Mouse (Mus musculus): Measurements from ENCODE around the gene Cpeb4. TPM values are rescaled to one million over a fixed set of nuclear protein-coding genes. Genes with fewer than 3 reads are reported as not detected.

Cpeb4 gene
- polyA plus RNA-seq, 1 experiment from 2014 or later = 2.5 TPM

DNA sequence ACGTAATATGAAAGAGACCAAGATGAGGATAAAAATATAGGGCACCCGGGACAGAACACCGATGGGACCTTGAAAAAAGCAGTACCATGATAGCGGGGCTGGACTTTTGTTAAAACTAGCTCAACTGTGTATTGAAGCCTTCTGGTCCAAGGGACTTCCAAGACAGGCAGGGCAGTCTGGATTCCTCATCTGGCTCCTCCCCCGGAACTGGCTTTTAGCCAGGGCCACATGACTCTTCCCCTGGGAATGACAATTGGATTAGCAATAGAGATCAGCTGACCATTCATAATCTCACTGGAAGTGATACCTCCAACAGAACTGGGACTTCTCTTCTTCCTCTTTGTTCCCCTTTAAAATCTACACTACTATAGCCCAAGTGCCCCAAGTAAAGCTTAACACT is 21.0 kb upstream of the Cpeb4 start:
- H3K27me3 ChIP-seq (ENCODE audit: poor library complexity, severe bottlenecking) = no peaks in the 10 kb centered on the region
- no peak overlapping the region for H3K4me3 ChIP-seq
- DNase-seq (ENCODE audit: extremely low spot score, low spot score) = no peak
- peaks cover 48% of the 10 kb centered on the region for H3K4me1 ChIP-seq
- WGBS = 82% methylated on average over 5 of the region's 5 CpGs
- H3K36me3 ChIP-seq (replicated peaks) = no peaks in the 10 kb centered on the region
- no peak overlapping the region for H3K27ac ChIP-seq
- no peaks in the 10 kb centered on the region for H3K9me3 ChIP-seq

DNA sequence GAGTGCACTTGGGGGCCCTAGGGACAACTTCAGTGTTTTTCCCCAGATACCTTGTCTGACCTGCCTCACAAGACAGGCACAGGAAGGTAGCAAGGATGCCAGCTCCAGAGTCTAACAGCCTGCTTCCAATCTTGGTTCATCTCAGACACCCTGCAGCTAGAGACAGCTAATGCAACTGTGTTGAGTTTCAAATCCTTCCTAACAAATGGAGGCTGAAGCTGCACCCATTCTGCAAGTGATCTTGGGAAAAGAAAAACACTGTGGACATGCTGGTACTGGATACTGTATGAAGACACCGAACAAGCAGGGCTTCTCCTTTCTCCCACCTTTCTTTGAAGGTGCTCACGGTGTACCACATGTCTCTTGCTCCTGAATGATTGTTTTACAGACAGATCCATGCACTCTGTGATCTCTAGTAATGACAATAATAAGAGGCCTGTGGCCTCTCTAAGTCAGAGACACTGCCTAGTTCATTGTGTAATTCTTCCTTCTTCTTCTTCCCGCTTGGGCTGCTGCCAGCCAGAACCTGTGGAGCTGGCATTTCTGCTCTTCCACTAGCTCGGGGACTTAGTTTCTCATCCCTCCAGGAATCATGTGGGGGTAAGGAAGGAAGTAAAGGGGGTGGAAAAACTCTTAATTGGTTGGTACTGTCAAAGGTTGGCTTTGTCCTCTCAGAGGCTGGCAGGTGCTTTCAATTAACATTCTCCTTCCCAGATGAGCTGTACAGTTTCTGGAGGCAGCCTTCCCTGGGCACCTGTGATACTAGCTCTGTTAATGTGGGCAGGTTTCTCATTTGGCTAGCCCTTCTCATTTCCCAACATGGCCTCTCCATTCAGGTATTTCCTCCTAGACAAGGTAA is 20.1 kb upstream of the Cpeb4 start:
- H3K4me1 ChIP-seq = peaks cover 40% of the 10 kb centered on the region
- H3K36me3 ChIP-seq (replicated peaks) = no peaks in the 10 kb centered on the region
- no peak for DNase-seq (ENCODE audit: extremely low spot score, low spot score)
- no peak overlapping the region for H3K27ac ChIP-seq
- no peaks in the 10 kb centered on the region for H3K9me3 ChIP-seq
- WGBS = 79% methylated on average over 4 of the region's 4 CpGs
- H3K27me3 ChIP-seq (ENCODE audit: poor library complexity, severe bottlenecking) = no peaks in the 10 kb centered on the region
- no peak overlapping the region for H3K4me3 ChIP-seq

- DNase-seq (ENCODE audit: extremely low spot score, low spot score) = peak; percentile 8
- peaks cover 27% of the 10 kb centered on the region for H3K4me1 ChIP-seq
- WGBS = 84% methylated on average over 5 of the region's 5 CpGs
Measured at GRCm38 (mm10) chr11:31854955-31855354, 17.1 kb upstream of the Cpeb4 start.

GRCm38 (mm10) chr11:31857479-31857878 is 14.5 kb upstream of the Cpeb4 start:
- 94% methylated on average over 4 of the region's 4 CpGs for WGBS
- H3K27me3 ChIP-seq (ENCODE audit: poor library complexity, severe bottlenecking) = no peaks in the 10 kb centered on the region
- H3K4me3 ChIP-seq = no peak overlapping the region
- H3K27ac ChIP-seq = no peak overlapping the region
- no peaks in the 10 kb centered on the region for H3K9me3 ChIP-seq
- peaks cover 6% of the 10 kb centered on the region for H3K4me1 ChIP-seq
- no peaks in the 10 kb centered on the region for H3K36me3 ChIP-seq (replicated peaks)
- DNase-seq (ENCODE audit: extremely low spot score, low spot score) = no peak

More at GRCm38 (mm10) chr11:31854955-31855354, 17.1 kb upstream of the Cpeb4 start:
- Histone ChIP-seq H3K27me3 (ENCODE audit: poor library complexity, severe bottlenecking) (no peaks in the 10 kb centered on the region), H3K36me3 (replicated peaks) (no peaks in the 10 kb centered on the region), H3K27ac (no peak overlapping the region), H3K9me3 (no peaks in the 10 kb centered on the region), H3K4me3 (no peak overlapping the region)

DNA sequence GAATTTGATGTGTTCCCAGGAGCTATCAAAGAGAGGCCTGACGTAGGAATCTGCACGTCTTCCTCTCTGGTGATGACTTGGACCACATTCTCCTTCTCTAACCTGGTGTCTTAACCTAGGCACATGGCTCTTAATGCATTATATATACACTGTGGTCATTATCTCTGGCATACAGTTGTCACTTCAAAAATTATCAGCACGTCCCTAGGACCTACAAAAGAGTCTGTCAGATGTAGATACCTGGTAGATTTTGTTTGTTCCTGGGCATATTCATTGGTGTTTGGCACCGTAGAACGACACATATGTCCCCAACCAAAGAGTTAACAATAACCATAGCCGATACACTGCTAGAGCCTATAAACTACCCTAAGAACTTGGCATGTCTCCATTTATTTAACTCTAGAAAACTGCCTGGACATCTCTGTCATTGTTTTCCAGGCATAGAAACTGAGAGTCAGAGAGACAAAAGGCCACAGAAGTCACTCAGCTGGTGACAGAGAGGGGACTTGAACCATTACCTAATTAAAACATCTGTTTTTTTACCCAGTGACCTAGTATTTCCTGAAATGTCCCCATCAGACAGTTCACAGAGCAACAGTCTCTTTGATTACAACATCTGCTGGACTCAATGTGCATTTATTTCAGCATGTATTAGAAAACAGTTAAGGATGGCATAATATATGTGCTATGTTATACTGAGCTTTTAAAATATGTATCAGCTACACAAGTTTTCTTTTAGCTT is 10.7 kb upstream of the Cpeb4 start:
- no peaks in the 10 kb centered on the region for H3K36me3 ChIP-seq (replicated peaks)
- H3K9me3 ChIP-seq = no peaks in the 10 kb centered on the region
- 90% methylated on average over 6 of the region's 6 CpGs for WGBS
- H3K27ac ChIP-seq = no peak overlapping the region
- H3K4me1 ChIP-seq = no peaks in the 10 kb centered on the region
- no peak overlapping the region for H3K4me3 ChIP-seq
- no peaks in the 10 kb centered on the region for H3K27me3 ChIP-seq (ENCODE audit: poor library complexity, severe bottlenecking)
- DNase-seq (ENCODE audit: extremely low spot score, low spot score) = no peak

- 73% methylated on average over 4 of the region's 4 CpGs for WGBS
- H3K36me3 ChIP-seq (replicated peaks) = no peaks in the 10 kb centered on the region
- no peaks in the 10 kb centered on the region for H3K27me3 ChIP-seq (ENCODE audit: poor library complexity, severe bottlenecking)
- no peaks in the 10 kb centered on the region for H3K9me3 ChIP-seq
- DNase-seq (ENCODE audit: extremely low spot score, low spot score) = no peak
- H3K4me3 ChIP-seq = no peak overlapping the region
- H3K4me1 ChIP-seq = peaks cover 23% of the 10 kb centered on the region
- H3K27ac ChIP-seq = no peak overlapping the region
Measured at GRCm38 (mm10) chr11:31867976-31868375, 4.0 kb upstream of the Cpeb4 start.

GRCm38 (mm10) chr11:31870285-31871010 is 1.6 kb upstream of the Cpeb4 start:
- peaks cover 27% of the 10 kb centered on the region for H3K4me1 ChIP-seq
- DNase-seq (ENCODE audit: extremely low spot score, low spot score) = peak; percentile 98
- peak overlapping the region; percentile 96 for H3K27ac ChIP-seq
- WGBS = under 1% methylated on average over 53 of the region's 53 CpGs
- no peaks in the 10 kb centered on the region for H3K27me3 ChIP-seq (ENCODE audit: poor library complexity, severe bottlenecking)
- H3K36me3 ChIP-seq (replicated peaks) = no peaks in the 10 kb centered on the region
- no peaks in the 10 kb centered on the region for H3K9me3 ChIP-seq
- peak overlapping the region; percentile 86 for H3K4me3 ChIP-seq

DNA sequence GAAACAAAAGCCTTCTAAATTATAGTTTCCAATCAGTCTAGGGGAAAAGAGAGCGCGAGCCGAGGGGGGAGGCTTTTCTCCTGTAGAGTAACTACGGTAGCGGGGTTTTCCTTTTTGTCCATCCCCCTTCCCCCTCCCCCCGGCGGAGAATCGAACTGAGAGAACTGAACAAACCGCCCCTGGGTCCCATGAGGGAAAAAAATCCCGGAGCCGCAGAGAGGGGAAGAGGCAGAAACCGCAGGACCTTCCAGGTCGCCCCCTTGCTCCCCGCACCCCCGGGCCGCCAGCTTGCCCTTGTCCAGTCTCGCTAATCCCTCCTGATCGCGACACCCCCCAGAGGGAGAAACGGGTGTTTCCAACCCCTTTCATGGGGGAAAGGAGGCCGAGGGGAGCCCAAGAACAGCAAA is 873 bp upstream of the Cpeb4 start:
- H3K9me3 ChIP-seq = no peaks in the 10 kb centered on the region
- DNase-seq (ENCODE audit: extremely low spot score, low spot score) = peak; percentile 34
- H3K36me3 ChIP-seq (replicated peaks) = no peaks in the 10 kb centered on the region
- WGBS = 0% methylated on average over 20 of the region's 21 CpGs
- peaks cover 27% of the 10 kb centered on the region for H3K4me1 ChIP-seq
- H3K27me3 ChIP-seq (ENCODE audit: poor library complexity, severe bottlenecking) = no peaks in the 10 kb centered on the region
- peak overlapping the region; percentile 96 for H3K27ac ChIP-seq
- peak overlapping the region; percentile 86 for H3K4me3 ChIP-seq

DNA sequence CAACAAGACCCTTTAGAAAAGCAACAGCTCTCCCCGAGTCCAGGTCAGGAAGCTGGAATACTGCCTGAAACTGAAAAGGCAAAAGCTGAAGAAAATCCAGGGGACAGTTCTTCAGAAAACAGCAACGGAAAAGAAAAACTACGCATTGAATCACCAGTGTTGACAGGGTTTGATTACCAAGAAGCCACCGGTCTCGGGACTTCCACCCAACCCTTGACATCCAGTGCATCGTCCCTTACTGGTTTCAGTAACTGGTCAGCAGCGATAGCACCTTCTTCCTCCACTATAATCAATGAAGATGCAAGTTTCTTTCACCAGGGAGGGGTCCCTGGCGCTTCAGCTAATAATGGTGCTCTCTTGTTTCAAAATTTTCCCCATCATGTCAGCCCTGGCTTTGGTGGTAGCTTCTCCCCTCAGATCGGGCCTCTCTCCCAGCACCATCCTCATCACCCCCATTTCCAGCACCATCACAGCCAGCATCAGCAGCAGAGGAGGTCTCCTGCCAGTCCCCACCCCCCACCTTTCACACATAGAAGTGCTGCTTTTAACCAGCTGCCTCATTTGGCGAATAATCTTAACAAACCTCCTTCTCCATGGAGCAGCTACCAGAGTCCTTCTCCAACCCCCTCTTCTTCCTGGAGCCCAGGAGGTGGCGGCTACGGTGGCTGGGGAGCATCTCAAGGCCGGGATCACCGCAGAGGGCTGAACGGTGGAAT is 693 bp downstream of the Cpeb4 start:
- Histone ChIP-seq H3K4me1 (peaks cover 25% of the 10 kb centered on the region), H3K4me3 (peak overlapping the region; percentile 86), H3K36me3 (replicated peaks) (no peaks in the 10 kb centered on the region), H3K9me3 (no peaks in the 10 kb centered on the region), H3K27ac (peak overlapping the region; percentile 53; the same call in 1 of the 2 replicates), H3K27me3 (ENCODE audit: poor library complexity, severe bottlenecking) (no peaks in the 10 kb centered on the region)
- WGBS = 71% methylated on average over 15 of the region's 15 CpGs
- DNase-seq (ENCODE audit: extremely low spot score, low spot score) = no peak

DNA sequence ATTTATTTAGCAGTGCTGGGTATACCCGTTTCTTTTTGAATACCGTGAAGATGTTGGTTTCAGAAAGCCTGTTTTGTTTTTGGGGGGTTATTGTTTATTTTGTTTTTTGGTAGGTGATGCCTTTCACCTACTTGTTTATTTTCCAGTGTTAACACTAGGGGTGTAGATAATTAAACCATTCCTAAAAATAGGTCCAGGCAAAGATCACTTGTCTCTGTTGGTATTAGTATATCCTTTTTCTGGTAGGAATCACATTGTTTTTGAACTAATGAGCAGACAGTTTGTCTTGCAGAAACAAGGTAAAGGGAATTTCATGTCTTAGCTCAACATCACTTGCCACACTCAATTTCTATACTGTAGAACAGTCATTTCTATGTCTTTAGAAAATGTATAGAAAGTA is 2.1 kb downstream of the Cpeb4 start:
- Histone ChIP-seq H3K36me3 (replicated peaks) (no peaks in the 10 kb centered on the region), H3K4me3 (peak overlapping the region; percentile 86; the same call in 1 of the 2 replicates), H3K4me1 (peaks cover 22% of the 10 kb centered on the region), H3K27ac (no peak overlapping the region), H3K27me3 (ENCODE audit: poor library complexity, severe bottlenecking) (no peaks in the 10 kb centered on the region), H3K9me3 (no peaks in the 10 kb centered on the region)
- no peak for DNase-seq (ENCODE audit: extremely low spot score, low spot score)
- 68% methylated on average over 2 of the region's 2 CpGs for WGBS

DNA sequence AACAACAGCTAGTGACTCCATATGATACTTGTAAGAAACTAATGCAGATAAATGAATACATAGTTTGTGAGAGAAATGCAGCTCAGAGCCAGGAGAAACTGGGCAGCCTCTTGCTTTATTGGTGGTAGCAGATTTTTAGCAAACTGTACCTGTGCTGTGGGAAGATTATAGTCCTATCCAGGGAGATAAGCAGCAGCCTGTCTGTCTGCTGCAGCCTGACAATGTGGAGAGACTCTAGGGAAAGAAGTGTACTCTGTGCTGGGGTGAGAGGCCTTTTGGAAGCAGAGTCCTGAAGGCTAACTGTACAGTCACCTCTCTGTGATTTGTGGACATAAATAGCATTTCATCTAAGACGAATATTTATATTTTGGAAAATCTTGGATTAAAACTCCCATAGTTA is 11.7 kb downstream of the Cpeb4 start:
- no peaks in the 10 kb centered on the region for H3K4me1 ChIP-seq
- H3K36me3 ChIP-seq (replicated peaks) = no peaks in the 10 kb centered on the region
- no peak overlapping the region for H3K4me3 ChIP-seq
- no peak overlapping the region for H3K27ac ChIP-seq
- WGBS = 90% methylated on average over 1 of the region's 1 CpGs
- DNase-seq (ENCODE audit: extremely low spot score, low spot score) = no peak
- no peaks in the 10 kb centered on the region for H3K27me3 ChIP-seq (ENCODE audit: poor library complexity, severe bottlenecking)
- H3K9me3 ChIP-seq = no peaks in the 10 kb centered on the region

- WGBS = 85% methylated on average over 1 of the region's 1 CpGs
- no peak for DNase-seq (ENCODE audit: extremely low spot score, low spot score)
- Histone ChIP-seq H3K9me3 (no peaks in the 10 kb centered on the region), H3K4me1 (no peaks in the 10 kb centered on the region), H3K27ac (no peak overlapping the region), H3K36me3 (replicated peaks) (no peaks in the 10 kb centered on the region), H3K27me3 (ENCODE audit: poor library complexity, severe bottlenecking) (no peaks in the 10 kb centered on the region), H3K4me3 (no peak overlapping the region)
Measured at GRCm38 (mm10) chr11:31885765-31886164, 13.8 kb downstream of the Cpeb4 start.

All from forebrain, embryonic 10.5 days (tissue).